Mouse (Mus musculus) hindbrain, embryonic 12.5 days (tissue): ENCODE data around the gene Gm9008. TPM values are rescaled to one million over a fixed set of nuclear protein-coding genes. Genes with fewer than 3 reads are reported as not detected.
"Not testable (repeated sequence)": the region's sequence is repeated elsewhere in the genome, so short reads cannot be mapped to it uniquely, and the experiment has no call there.

Experiments
- ATAC-seq: fragments of 200-750 bp; cut with Nextera tagmentation; 2 replicates; pipeline ENCODE4 v1.8.0; 2017; ENCODE audit warnings: moderate TSS enrichment; ENCODE audit not compliant: low FRiP score
- H3K27ac ChIP-seq: fragments of 300-500 bp; sonication (generic); 2 replicates; pipeline ENCODE4 v1.5.1; 2016; ENCODE audit warnings: mild to moderate bottlenecking
- H3K27me3 ChIP-seq: fragments of 300-500 bp; sonication (generic); 2 replicates; pipeline ENCODE4 v1.6.1; 2016; ENCODE audit warnings: mild to moderate bottlenecking
- H3K36me3 ChIP-seq: fragments of 300-500 bp; sonication (generic); 2 replicates; pipeline ENCODE4 v1.6.1; 2016; ENCODE audit warnings: mild to moderate bottlenecking
- H3K4me1 ChIP-seq: fragments of 300-500 bp; sonication (generic); 2 replicates; pipeline ENCODE4 v1.6.1; 2016
- H3K4me2 ChIP-seq: fragments of 300-500 bp; sonication (generic); replicated peaks from 2 replicates; pipeline ENCODE4 v1.6.1; 2016; ENCODE audit warnings: mild to moderate bottlenecking
- H3K4me3 ChIP-seq: fragments of 300-500 bp; sonication (generic); 2 replicates; pipeline ENCODE4 v1.5.1; 2016; ENCODE audit warnings: mild to moderate bottlenecking
- H3K9ac ChIP-seq: fragments of 300-500 bp; sonication (generic); 2 replicates; pipeline ENCODE4 v1.6.1; 2016; ENCODE audit warnings: mild to moderate bottlenecking, moderate library complexity
- H3K9me3 ChIP-seq: fragments of 300-500 bp; sonication (generic); replicated peaks from 2 replicates; pipeline ENCODE4 v1.6.1; 2016; ENCODE audit warnings: mild to moderate bottlenecking
- WGBS: fragments of 180-500 bp; shearing (Covaris S2); methylation state at CpG from one replicate; pipeline ENCODE4 v1.1.7; 2016; 5-methylcytosine and 5-hydroxymethylcytosine counted together
- polyA plus RNA-seq: library from polyadenylated mRNA; unstranded; fragments of >200 nt; fragmentation: Nextera tagmentation; extraction: Ambion mirVana; gene quantifications from 2 replicates; pipeline ENCODE4 v1.2.1, GENCODE M21; 2016

Gm9008 gene
- polyA plus RNA-seq: 0.31 and 0.46 TPM in 2 replicates

DNA sequence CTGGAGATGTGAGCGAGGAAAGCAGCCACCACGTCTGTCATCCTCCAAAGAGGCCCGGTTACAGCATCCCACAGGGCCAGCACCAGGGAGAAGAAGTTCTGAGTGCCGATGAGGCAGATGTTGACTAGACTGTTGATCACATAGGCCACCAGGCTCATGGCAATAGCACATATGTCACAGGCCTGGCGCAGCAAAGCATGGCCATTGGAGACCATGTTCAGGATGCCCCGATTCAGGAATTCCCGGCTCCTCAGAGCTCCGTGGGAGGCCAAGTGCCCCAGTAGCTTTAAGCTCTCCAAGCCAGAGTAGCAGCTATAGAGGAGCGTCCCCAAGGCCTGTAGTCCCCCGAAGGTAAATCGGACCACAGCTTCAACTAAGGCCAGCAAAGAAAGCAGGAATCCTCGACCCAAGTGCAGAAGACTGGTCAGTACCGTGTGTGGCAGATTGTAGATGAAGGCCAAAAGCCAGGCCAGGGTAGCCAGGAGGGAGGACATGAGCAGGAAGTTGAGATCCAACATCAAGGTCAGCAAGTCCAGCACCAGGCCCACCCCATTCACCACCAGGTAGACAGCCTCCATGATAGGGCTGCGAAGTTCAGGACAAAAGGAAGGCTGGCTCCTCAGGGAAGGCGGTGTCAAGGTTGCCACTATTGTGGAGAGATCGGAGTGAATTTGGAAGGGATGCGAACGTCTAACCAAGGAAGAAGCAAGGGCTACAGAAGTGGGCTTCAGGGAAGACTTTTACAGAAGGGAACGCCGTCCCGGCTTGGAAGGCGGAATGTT, at the start of gene Gm9008:
Gm9008 (minus strand) TSS at position 731 of the 782 bp plus-strand sequence.
- H3K36me3 ChIP-seq, H3K27ac ChIP-seq, ATAC-seq, H3K4me2 ChIP-seq, H3K9ac ChIP-seq, H3K4me3 ChIP-seq, H3K9me3 ChIP-seq, H3K4me1 ChIP-seq, H3K27me3 ChIP-seq: not testable (repeated sequence)
- 94% methylated on average over 19 of the region's 22 CpGs for WGBS

DNA sequence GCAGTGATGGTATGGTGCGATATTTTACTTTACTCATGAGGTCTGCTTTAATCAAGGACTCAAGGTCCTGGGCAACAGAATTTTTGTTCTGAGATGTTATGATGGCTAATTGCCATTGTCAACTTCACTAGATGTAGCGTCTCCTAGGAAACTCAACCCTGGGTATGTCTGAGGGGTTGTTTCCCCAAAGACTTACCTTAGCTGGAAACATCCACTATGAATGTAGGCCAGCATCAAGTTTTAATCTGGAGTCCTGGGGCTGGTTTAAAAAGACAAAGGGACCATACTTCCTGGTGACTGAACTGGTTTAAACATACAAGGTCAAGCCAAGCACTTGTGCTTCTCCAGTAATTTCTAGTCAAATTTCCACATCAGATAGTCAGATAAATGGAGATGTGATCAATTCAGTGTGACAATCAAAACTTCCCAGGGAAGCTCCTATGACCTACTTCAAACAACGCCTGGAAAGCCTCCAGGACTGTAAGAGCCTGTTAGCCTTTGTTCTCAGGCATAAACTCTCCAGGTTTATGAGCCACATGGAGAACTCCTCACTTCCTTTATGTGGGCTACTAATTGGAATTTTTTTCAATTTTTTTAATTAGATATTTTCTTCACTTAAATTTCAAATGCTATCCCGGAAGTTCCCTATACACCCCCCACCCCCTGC, 24.5 kb upstream of the Gm9008 start:
- Histone ChIP-seq H3K36me3 (no peaks in the 10 kb centered on the region), H3K27me3 (no peaks in the 10 kb centered on the region), H3K9me3 (no peaks in the 10 kb centered on the region), H3K4me3 (no peak overlapping the region), H3K4me2 (no peak overlapping the region), H3K9ac (no peak overlapping the region), H3K4me1 (no peaks in the 10 kb centered on the region), H3K27ac (no peak overlapping the region)
- ATAC-seq: no peak
- WGBS: 83% methylated on average over 4 of the region's 4 CpGs

DNA sequence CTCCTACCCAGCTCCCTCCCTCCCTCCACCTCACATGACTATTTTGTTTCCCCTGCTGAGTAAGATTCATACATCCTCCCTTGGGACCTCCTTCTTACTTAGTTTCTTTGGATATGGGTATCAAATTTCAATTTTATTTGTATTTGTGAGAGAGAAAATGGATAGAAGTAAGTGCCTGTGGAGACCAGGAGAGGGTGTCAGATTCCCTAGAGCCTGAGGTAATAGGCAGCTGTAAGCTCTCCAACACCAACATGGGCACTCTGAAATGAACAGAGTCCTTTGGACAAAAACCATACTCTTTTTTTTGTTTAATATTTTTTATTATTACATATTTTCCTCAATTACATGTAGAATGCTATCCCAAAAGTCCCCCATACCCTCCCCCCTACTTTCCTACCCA, 12.6 kb upstream of the Gm9008 start:
- no peaks in the 10 kb centered on the region for H3K27me3 ChIP-seq
- no peak for ATAC-seq
- no peaks in the 10 kb centered on the region for H3K4me1 ChIP-seq
- H3K27ac ChIP-seq: no peak overlapping the region
- no peak overlapping the region for H3K9ac ChIP-seq
- no peak overlapping the region for H3K4me3 ChIP-seq
- H3K36me3 ChIP-seq: no peaks in the 10 kb centered on the region
- no peaks in the 10 kb centered on the region for H3K9me3 ChIP-seq
- H3K4me2 ChIP-seq: no peak overlapping the region

DNA sequence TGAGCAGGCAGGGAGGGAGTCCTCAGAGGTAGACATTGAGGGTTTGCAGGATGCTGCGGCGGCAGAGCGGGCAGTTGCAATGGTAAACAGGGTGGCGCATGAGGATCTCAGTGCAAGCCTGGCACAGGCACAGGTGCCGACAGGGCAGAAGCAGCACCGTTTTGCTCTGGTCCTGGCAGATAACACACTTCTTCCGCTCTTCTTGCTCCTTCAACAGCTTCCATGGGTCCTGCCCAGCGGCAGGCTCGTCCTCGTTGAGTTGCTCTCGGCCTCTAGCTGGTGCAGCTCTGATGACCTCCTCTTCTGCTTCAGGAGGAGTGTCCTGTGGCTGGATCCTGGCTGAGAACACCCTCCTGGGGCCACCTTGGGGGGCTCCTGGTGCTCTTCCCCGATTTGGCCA, 1.2 kb downstream of the Gm9008 start:
- not testable (repeated sequence) for H3K4me2 ChIP-seq, H3K4me3 ChIP-seq, ATAC-seq, H3K27me3 ChIP-seq, H3K9me3 ChIP-seq, H3K27ac ChIP-seq, H3K36me3 ChIP-seq, H3K4me1 ChIP-seq, H3K9ac ChIP-seq
- 94% methylated on average over 8 of the region's 12 CpGs for WGBS

DNA sequence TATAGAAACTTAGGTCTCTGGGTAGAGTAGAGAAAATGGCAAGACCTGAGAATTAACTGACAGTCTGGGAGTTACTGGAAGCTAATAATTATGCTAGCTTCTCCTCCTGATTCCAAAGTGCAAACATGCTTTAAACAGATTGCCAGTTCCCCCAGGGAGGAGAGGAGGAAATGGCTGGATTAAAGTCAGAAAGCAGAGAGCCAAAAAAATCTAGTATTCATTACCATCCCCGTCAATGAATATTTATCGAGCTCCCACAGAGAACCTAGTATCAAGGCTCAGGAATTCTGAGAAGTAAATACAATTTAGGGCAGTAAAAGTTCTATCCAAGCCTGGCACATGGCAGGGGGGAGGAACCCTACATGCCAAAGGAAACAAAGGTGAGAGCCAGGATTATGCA, 29.4 kb downstream of the Gm9008 start:
- 39% methylated on average over 2 of the region's 2 CpGs for whole genome bisulfite sequencing

More for the DNA sequence above, 29.4 kb downstream of the Gm9008 start:
- Histone ChIP-seq H3K4me1 (no peaks in the 10 kb centered on the region), H3K4me3 (no peak overlapping the region), H3K27me3 (no peaks in the 10 kb centered on the region), H3K4me2 (no peak overlapping the region), H3K36me3 (no peaks in the 10 kb centered on the region), H3K9ac (no peak overlapping the region), H3K27ac (no peak overlapping the region), H3K9me3 (no peaks in the 10 kb centered on the region)
- ATAC-seq: no peak
